Mouse (Mus musculus) hindbrain, embryonic 16.5 days (tissue): ENCODE data around the gene Sh3pxd2b. TPM values are rescaled to one million over a fixed set of nuclear protein-coding genes. Genes with fewer than 3 reads are reported as not detected.
A peak's percentile ranks its signal among the peaks of the same experiment; 100 is the strongest.
"Not testable (repeated sequence)": the region's sequence is repeated elsewhere in the genome, so short reads cannot be mapped to it uniquely, and the experiment has no call there.

Experiments
- ATAC-seq: fragments of 200-750 bp; cut with Nextera tagmentation; 2 replicates; pipeline ENCODE4 v1.8.0; 2017; ENCODE audit warnings: moderate TSS enrichment, moderate library complexity
- H3K27ac ChIP-seq: fragments of 300-500 bp; sonication (generic); 2 replicates; pipeline ENCODE4 v1.5.1; 2014; ENCODE audit warnings: low read depth, mild to moderate bottlenecking, control low read depth, low read length, moderate library complexity
- H3K27me3 ChIP-seq: fragments of 300-500 bp; sonication (generic); replicated peaks from 2 replicates; pipeline ENCODE4 v1.6.1; 2014; ENCODE audit warnings: low read length; ENCODE audit not compliant: control insufficient read depth, insufficient read depth
- H3K36me3 ChIP-seq: fragments of 300-500 bp; sonication (generic); 2 replicates; pipeline ENCODE4 v1.6.1; 2014; ENCODE audit warnings: mild to moderate bottlenecking, low read length, moderate library complexity, mixed read lengths; ENCODE audit not compliant: control insufficient read depth, insufficient read depth
- H3K4me1 ChIP-seq: fragments of 300-500 bp; sonication (generic); 2 replicates; pipeline ENCODE4 v1.6.1; 2014; ENCODE audit warnings: low read depth, low read length; ENCODE audit not compliant: control insufficient read depth, insufficient read depth
- H3K4me2 ChIP-seq: fragments of 300-500 bp; sonication (generic); 2 replicates; pipeline ENCODE4 v1.6.1; 2014; ENCODE audit warnings: mild to moderate bottlenecking, low read length, control low read depth, moderate library complexity
- H3K4me3 ChIP-seq: fragments of 300-500 bp; sonication (generic); 2 replicates; pipeline ENCODE4 v1.5.1; 2014; ENCODE audit warnings: mild to moderate bottlenecking, low read length, control low read depth, moderate library complexity
- H3K9ac ChIP-seq: fragments of 300-500 bp; sonication (generic); 2 replicates; pipeline ENCODE4 v1.6.1; 2014; ENCODE audit warnings: low read depth, mild to moderate bottlenecking, control low read depth, low read length, moderate library complexity
- H3K9me3 ChIP-seq: fragments of 300-500 bp; sonication (generic); 2 replicates; pipeline ENCODE4 v1.6.1; 2014; ENCODE audit warnings: mild to moderate bottlenecking, low read length, moderate library complexity; ENCODE audit not compliant: control insufficient read depth
- WGBS: fragments of 180-500 bp; shearing (Covaris S2); extraction: QIAGEN DNeasy Blood & Tissue Kit; methylation state at CpG from one replicate; pipeline ENCODE4 v1.1.7; 2014; 5-methylcytosine and 5-hydroxymethylcytosine counted together
- polyA plus RNA-seq: library from polyadenylated mRNA; unstranded; fragments of >200 nt; fragmentation: Nextera tagmentation; extraction: Ambion mirVana; gene quantifications from 2 replicates; pipeline ENCODE4 v1.2.1, GENCODE M21; 2015

Gene Sh3pxd2b
- polyA plus RNA-seq: 15.8 and 20.1 TPM in 2 replicates

DNA sequence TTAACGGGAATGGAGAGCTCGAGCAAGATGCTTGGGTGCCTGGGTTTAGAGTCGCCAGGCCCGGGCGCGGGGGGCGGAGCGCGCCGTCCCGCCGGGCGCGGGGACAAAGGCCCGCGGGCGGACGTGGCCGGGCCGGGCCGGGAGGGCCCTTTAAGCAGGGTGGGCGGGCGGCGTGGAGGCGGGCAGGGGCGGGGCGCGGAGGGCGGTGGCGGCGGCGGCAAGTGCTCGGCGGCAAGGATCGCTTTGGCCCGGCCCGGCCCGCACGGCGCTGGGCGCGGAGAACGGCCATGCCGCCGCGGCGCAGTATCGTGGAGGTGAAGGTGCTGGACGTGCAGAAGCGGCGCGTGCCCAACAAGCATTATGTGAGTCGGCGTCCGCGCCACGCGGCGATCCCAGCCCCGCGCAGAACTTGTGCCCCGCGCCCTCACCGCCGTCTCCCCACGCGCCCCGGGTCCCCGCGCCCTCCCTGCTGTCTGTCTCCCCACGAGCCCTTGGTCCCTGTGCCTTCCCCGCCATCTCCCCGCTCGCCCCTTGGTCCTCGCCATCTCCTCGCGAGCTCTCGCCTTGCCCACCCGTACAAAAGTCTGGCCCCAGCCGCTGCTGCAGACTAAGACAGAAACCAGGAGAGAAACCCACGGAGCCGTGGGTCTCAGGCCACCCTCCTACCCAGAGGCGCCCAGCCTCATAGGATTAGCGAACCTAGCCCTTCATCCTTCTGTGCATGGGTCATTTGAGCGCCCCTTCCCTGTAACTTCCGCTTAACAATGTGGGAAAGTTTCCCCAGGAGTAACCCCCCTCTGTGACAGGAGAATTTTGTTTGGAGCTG is at the start of gene Sh3pxd2b:
Sh3pxd2b (plus strand) TSS at position 214 of the 826 bp plus-strand sequence.
- no peaks in the 10 kb centered on the region for H3K9me3 ChIP-seq
- ATAC-seq: peak; percentile 82
- peaks cover 29% of the 10 kb centered on the region for H3K4me1 ChIP-seq
- H3K27ac ChIP-seq: peak within 1 kb of the TSS; percentile 76
- under 1% methylated on average over 59 of the region's 86 CpGs for WGBS
- H3K36me3 ChIP-seq: no peaks in the 10 kb centered on the region
- H3K4me2 ChIP-seq: peak within 1 kb of the TSS; percentile 85
- peak within 1 kb of the TSS; percentile 90 for H3K9ac ChIP-seq
- peak within 1 kb of the TSS; percentile 77 for H3K4me3 ChIP-seq
- H3K27me3 ChIP-seq: no peaks in the 10 kb centered on the region

DNA sequence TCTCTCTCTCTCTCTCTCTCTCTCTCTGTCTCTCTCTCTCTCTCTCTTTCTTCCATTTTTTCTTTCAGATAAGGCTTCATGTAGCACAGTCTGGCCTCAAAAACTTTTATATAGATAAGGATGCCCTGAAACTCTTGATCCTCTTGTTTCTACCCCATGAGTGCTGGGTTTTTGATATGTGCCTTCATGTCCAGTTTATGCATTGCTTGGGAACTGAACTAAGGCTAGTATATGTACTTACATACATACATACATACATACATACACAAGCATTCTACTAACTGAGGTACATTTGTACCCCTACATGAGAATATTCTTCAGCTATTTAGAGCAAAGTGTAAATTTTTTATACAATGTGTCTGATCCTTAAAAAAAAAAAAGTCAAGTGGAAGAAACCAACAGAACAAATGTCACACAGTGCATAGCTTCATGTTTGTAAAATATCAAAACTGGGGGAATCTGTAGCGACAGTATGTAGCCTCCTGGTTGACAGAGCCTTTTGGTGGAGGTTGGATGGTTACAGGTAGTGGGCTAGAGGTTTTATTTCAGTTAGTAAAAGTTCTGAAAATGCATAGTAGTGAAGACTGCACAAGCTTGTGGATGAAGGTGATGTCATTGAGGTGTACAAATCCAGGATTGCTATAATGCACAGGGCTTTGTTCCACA is 49.6 kb upstream of the Sh3pxd2b start:
- Histone ChIP-seq H3K4me2 (no peak overlapping the region), H3K9me3 (no peaks in the 10 kb centered on the region), H3K4me1 (no peaks in the 10 kb centered on the region; the same call in 1 of the 2 replicates), H3K4me3 (no peak overlapping the region), H3K27me3 (no peaks in the 10 kb centered on the region), H3K9ac (no peak overlapping the region), H3K36me3 (no peaks in the 10 kb centered on the region), H3K27ac (no peak overlapping the region)
- no peak for ATAC-seq
- 97% methylated on average over 1 of the region's 1 CpGs for WGBS

- H3K4me2 ChIP-seq: no peak overlapping the region
- no peaks in the 10 kb centered on the region; the same call in 1 of the 2 replicates for H3K4me1 ChIP-seq
- H3K36me3 ChIP-seq: no peaks in the 10 kb centered on the region
- H3K9ac ChIP-seq: no peak overlapping the region
- H3K9me3 ChIP-seq: no peaks in the 10 kb centered on the region
- no peak overlapping the region for H3K4me3 ChIP-seq
- no peak for ATAC-seq
- 98% methylated on average over 2 of the region's 2 CpGs for WGBS
- H3K27ac ChIP-seq: no peak overlapping the region
- no peaks in the 10 kb centered on the region for H3K27me3 ChIP-seq
Measured at GRCm38 (mm10) chr11:32298532-32298918, 49.1 kb upstream of the Sh3pxd2b start.

- H3K4me1 ChIP-seq, H3K27me3 ChIP-seq, H3K36me3 ChIP-seq, H3K9me3 ChIP-seq, H3K9ac ChIP-seq, H3K27ac ChIP-seq: not testable (repeated sequence)
- 6% methylated on average over 16 of the region's 16 CpGs for WGBS
- ATAC-seq: peak; percentile 75
- H3K4me3 ChIP-seq: peak within 1 kb of the TSS; percentile 32
- H3K4me2 ChIP-seq: peak within 1 kb of the TSS; percentile 57
Measured at GRCm38 (mm10) chr11:32299865-32300264, 47.8 kb upstream of the Sh3pxd2b start, which contains the start of gene Hbq1a. Hbq1a (plus strand) TSS chr11:32300069.

DNA sequence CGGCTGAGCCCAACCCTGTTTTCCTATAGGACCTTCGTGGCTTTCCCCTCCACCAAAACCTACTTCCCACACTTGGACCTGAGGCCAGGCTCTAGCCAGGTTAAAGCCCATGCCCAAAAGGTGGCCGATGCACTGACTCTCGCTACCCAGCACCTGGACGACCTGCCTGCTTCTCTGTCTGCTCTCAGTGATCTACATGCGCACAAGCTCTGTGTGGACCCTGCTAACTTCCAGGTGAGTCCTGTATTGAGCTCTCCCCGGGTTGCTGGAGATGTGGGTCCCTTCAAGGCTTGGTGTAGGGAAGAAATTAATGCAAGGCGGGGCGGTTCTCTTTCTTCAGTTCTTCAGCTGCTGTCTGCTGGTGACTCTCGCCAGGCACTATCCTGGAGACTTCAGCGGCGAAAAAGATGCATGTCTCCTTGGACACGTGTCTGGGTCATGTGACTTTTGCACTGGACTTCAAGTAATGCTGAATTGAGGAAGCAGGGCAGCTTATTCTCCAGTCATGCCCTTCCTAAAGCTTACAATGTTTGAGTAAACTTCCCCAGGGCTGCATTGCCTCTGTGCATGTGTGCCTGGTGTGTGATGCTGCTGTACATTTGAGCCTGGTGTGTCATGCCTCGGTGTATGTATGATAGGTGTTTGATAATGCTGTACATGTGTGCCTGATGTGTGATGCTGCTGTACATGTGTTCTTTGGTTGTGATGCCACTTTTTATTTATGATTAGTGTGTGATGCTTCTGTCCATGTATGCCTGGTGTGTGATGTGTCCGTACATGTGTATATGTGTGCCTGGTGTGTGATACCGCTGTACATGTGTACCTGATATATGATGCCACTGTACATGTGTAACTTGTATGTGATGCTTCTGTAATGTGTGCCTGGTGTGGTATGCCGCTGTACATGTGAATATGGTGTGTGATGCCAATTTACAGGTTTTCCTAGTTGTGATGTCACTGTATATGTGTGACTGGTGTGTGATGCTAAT is 47.0 kb upstream of the Sh3pxd2b start:
- Histone ChIP-seq H3K36me3 (no peaks in the 10 kb centered on the region), H3K4me2 (peak overlapping the region; percentile 57), H3K9ac (no peak overlapping the region), H3K4me1 (no peaks in the 10 kb centered on the region; the same call in 1 of the 2 replicates), H3K27me3 (no peaks in the 10 kb centered on the region), H3K27ac (no peak overlapping the region), H3K9me3 (no peaks in the 10 kb centered on the region), H3K4me3 (peak overlapping the region; percentile 32)
- WGBS: 56% methylated on average over 14 of the region's 17 CpGs
- peak; percentile 41 for ATAC-seq

- Histone ChIP-seq H3K36me3 (no peaks in the 10 kb centered on the region), H3K27me3 (no peaks in the 10 kb centered on the region), H3K27ac (no peak overlapping the region), H3K4me1 (no peaks in the 10 kb centered on the region; the same call in 1 of the 2 replicates), H3K9me3 (no peaks in the 10 kb centered on the region), H3K9ac (no peak overlapping the region), H3K4me2 (no peak overlapping the region), H3K4me3 (no peak overlapping the region)
- ATAC-seq: no peak
- WGBS: 75% methylated on average over 1 of the region's 1 CpGs
Measured at GRCm38 (mm10) chr11:32301506-32301905, 46.1 kb upstream of the Sh3pxd2b start.

DNA sequence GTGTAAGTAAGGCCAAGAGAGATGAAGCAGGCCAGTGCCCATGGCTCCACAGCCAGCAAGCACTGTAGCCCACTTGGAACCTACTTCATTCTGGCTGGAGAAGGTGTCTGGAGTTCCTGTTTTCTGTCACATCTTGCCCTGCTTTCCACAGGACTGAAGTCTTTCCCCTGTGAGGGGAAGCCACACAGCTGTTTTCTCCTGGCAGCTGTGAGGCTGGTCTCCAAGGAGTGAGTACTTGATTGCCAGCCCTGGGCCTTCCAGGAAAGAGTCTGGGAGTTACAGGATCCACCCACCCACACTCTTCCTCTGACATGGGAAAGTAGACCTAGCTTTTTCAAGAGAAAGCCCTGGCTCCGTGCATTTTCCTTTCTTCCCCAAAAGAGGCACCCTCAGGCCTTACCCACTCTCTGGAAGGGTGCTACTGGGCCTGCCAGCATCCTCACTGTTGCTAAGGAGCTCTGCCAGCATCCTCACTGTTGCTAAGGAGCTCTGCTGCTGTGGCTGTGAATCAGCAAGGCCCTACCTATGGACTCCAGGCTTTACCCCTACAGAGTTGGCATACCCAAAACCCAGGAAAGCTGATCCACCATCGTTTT is 44.7 kb upstream of the Sh3pxd2b start:
- H3K27me3 ChIP-seq: no peaks in the 10 kb centered on the region
- no peaks in the 10 kb centered on the region; the same call in 1 of the 2 replicates for H3K4me1 ChIP-seq
- WGBS: 41% methylated on average over 2 of the region's 2 CpGs
- ATAC-seq: peak; percentile 68; the same call in 1 of the 2 replicates
- no peak overlapping the region for H3K4me3 ChIP-seq
- no peak overlapping the region for H3K4me2 ChIP-seq
- H3K27ac ChIP-seq: peak overlapping the region; percentile 6; the same call in 1 of the 2 replicates
- no peaks in the 10 kb centered on the region for H3K9me3 ChIP-seq
- no peak overlapping the region for H3K9ac ChIP-seq
- H3K36me3 ChIP-seq: no peaks in the 10 kb centered on the region

GRCm38 (mm10) chr11:32303455-32303854 is 44.2 kb upstream of the Sh3pxd2b start:
- ATAC-seq: no peak

More at GRCm38 (mm10) chr11:32303455-32303854, 44.2 kb upstream of the Sh3pxd2b start:
- Histone ChIP-seq H3K4me2 (no peak overlapping the region), H3K27ac (no peak overlapping the region), H3K36me3 (no peaks in the 10 kb centered on the region), H3K9ac (no peak overlapping the region), H3K9me3 (no peaks in the 10 kb centered on the region), H3K27me3 (no peaks in the 10 kb centered on the region), H3K4me3 (no peak overlapping the region), H3K4me1 (no peaks in the 10 kb centered on the region; the same call in 1 of the 2 replicates)
- 86% methylated on average over 1 of the region's 1 CpGs for WGBS
